Mouse (Mus musculus): ENCODE measurements at regions not wholly inside any gene's neighbourhood (a gene's known extent, or its start where the extent isn't known, plus 50 kb on each side); places are given as distances from the start of the nearest gene placed in this dataset.
A peak's percentile ranks its signal among the peaks of the same experiment; 100 is the strongest.

- ChIA-PET CTCF (interaction anchor here (0.7 to 1.0 kb wide), 2 partner anchors 12 to 13 kb away, joined by 3 read pairs; no protein-coding TSS in a partner anchor), POLR2A (interaction anchor here (1.0 kb wide), 1 partner anchor 23 kb away, joined by 3 read pairs; no protein-coding TSS in a partner anchor)
- TF ChIP-seq CTCF (IDR thresholded peaks at IDR 0.05) = no peak
- in situ Hi-C loops (cut with MboI; ENCODE audit: low pct_unique_long_range_greater_than_20kb) = no loop called here
- ATAC-seq (no peak), DNase-seq (ENCODE audit: low read depth, low spot score) (no peak)
- H3K27me3 ChIP-seq = peaks cover 4% of the 10 kb centered on the region
These were observed 194.9 kb upstream of the Snx7 start for GRCm38 (mm10) chr3:118063679-118064078.

GRCm38 (mm10) chr3:118062569-118062968 is 193.8 kb upstream of the Snx7 start:
- CTCF ChIA-PET = no interaction called here

GRCm38 (mm10) chr3:118047016-118047415 is 178.3 kb upstream of the Snx7 start:
- H3K27me3 ChIP-seq = peaks cover 11% of the 10 kb centered on the region
- in situ Hi-C loops (cut with MboI; ENCODE audit: low pct_unique_long_range_greater_than_20kb) = no loop called here
- TF ChIP-seq CTCF (IDR thresholded peaks at IDR 0.05) = no peak
- ATAC-seq (no peak), DNase-seq (ENCODE audit: low read depth, low spot score) (no peak)
- CTCF ChIA-PET = interaction anchor here (1.8 kb wide), 1 partner anchor 9 kb away, joined by 6 read pairs; no protein-coding TSS in a partner anchor
- POLR2A ChIA-PET = no interaction called here

More at GRCm38 (mm10) chr3:118062569-118062968, 193.8 kb upstream of the Snx7 start:
- POLR2A ChIA-PET = no interaction called here
- ATAC-seq (no peak), DNase-seq (ENCODE audit: low read depth, low spot score) (no peak)
- in situ Hi-C loops (cut with MboI; ENCODE audit: low pct_unique_long_range_greater_than_20kb) = no loop called here
- TF ChIP-seq CTCF (IDR thresholded peaks at IDR 0.05) = no peak
- H3K27me3 ChIP-seq = peaks cover 4% of the 10 kb centered on the region

- in situ Hi-C loops (cut with MboI; ENCODE audit: low pct_unique_long_range_greater_than_20kb) = no loop called here
- H3K27me3 ChIP-seq = peaks cover 11% of the 10 kb centered on the region
- ATAC-seq (no peak), DNase-seq (ENCODE audit: low read depth, low spot score) (no peak)
- ChIA-PET POLR2A (no interaction called here), CTCF (interaction anchor here (1.8 kb wide), 1 partner anchor 9 kb away, joined by 6 read pairs; no protein-coding TSS in a partner anchor)
- TF ChIP-seq CTCF (IDR thresholded peaks at IDR 0.05) = no peak
These were observed 177.8 kb upstream of the Snx7 start for GRCm38 (mm10) chr3:118046536-118046935.

- ChIA-PET POLR2A (no interaction called here), CTCF (no interaction called here)
- in situ Hi-C loops (cut with MboI; ENCODE audit: low pct_unique_long_range_greater_than_20kb) = no loop called here
- TF ChIP-seq CTCF (IDR thresholded peaks at IDR 0.05) = no peak
- DNase-seq (ENCODE audit: low read depth, low spot score) = no peak
- ATAC-seq = no peak
- H3K27me3 ChIP-seq = peaks cover 4% of the 10 kb centered on the region
These were observed 167.8 kb upstream of the Snx7 start for GRCm38 (mm10) chr3:118036501-118036900.

- CTCF ChIA-PET = no interaction called here
- H3K27me3 ChIP-seq = peaks cover 60% of the 10 kb centered on the region
- no peak for TF ChIP-seq CTCF (IDR thresholded peaks at IDR 0.05)
These were observed 126.7 kb upstream of the Snx7 start for GRCm38 (mm10) chr3:117995401-117995800.

GRCm38 (mm10) chr3:117994110-117994509 is 125.4 kb upstream of the Snx7 start:
- ChIA-PET CTCF (interaction anchor here (1.0 kb wide), 1 partner anchor 15 kb away, joined by 3 read pairs; no protein-coding TSS in a partner anchor), POLR2A (no interaction called here)
- H3K27me3 ChIP-seq = peaks cover 57% of the 10 kb centered on the region
- no peak for ATAC-seq
- in situ Hi-C loops (cut with MboI; ENCODE audit: low pct_unique_long_range_greater_than_20kb) = no loop called here
- no peak for DNase-seq (ENCODE audit: low read depth, low spot score)
- no peak for TF ChIP-seq CTCF (IDR thresholded peaks at IDR 0.05)

More at GRCm38 (mm10) chr3:117995401-117995800, 126.7 kb upstream of the Snx7 start:
- POLR2A ChIA-PET = no interaction called here
- ATAC-seq = no peak
- DNase-seq (ENCODE audit: low read depth, low spot score) = no peak
- in situ Hi-C loops (cut with MboI; ENCODE audit: low pct_unique_long_range_greater_than_20kb) = no loop called here

- ATAC-seq (no peak), DNase-seq (ENCODE audit: low read depth, low spot score) (no peak)
- in situ Hi-C loops (cut with MboI; ENCODE audit: low pct_unique_long_range_greater_than_20kb) = no loop called here
- peaks cover 39% of the 10 kb centered on the region for H3K27me3 ChIP-seq
- no peak for TF ChIP-seq CTCF (IDR thresholded peaks at IDR 0.05)
- ChIA-PET CTCF (no interaction called here), POLR2A (no interaction called here)
These were observed 121.8 kb upstream of the Snx7 start for GRCm38 (mm10) chr3:117990561-117990960.

GRCm38 (mm10) chr3:117988443-117988842 is 119.7 kb upstream of the Snx7 start:
- in situ Hi-C loops (cut with MboI; ENCODE audit: low pct_unique_long_range_greater_than_20kb) = no loop called here
- CTCF ChIA-PET = no interaction called here
- POLR2A ChIA-PET = interaction anchor here (0.7 kb wide), 1 partner anchor 80 kb away, joined by 3 read pairs; no protein-coding TSS in a partner anchor
- ATAC-seq (no peak), DNase-seq (ENCODE audit: low read depth, low spot score) (no peak)
- peaks cover 19% of the 10 kb centered on the region for H3K27me3 ChIP-seq
- no peak for TF ChIP-seq CTCF (IDR thresholded peaks at IDR 0.05)

GRCm38 (mm10) chr3:117975638-117976037 is 106.9 kb upstream of the Snx7 start:
- CTCF ChIA-PET = interaction anchor here (0.9 to 1.0 kb wide), 3 partner anchors 8 to 11 kb away, joined by 3 to 5 read pairs (median 3); no protein-coding TSS in a partner anchor
- H3K27me3 ChIP-seq = peaks cover 23% of the 10 kb centered on the region
- no peak for DNase-seq (ENCODE audit: low read depth, low spot score)
- in situ Hi-C loops (cut with MboI; ENCODE audit: low pct_unique_long_range_greater_than_20kb) = no loop called here
- no peak for TF ChIP-seq CTCF (IDR thresholded peaks at IDR 0.05)
- POLR2A ChIA-PET = no interaction called here
- ATAC-seq = no peak

- ChIA-PET POLR2A (no interaction called here), CTCF (no interaction called here)
- peaks cover 14% of the 10 kb centered on the region for H3K27me3 ChIP-seq
- no peak for TF ChIP-seq CTCF (IDR thresholded peaks at IDR 0.05)
- ATAC-seq = no peak
- DNase-seq (ENCODE audit: low read depth, low spot score) = no peak
- in situ Hi-C loops (cut with MboI; ENCODE audit: low pct_unique_long_range_greater_than_20kb) = no loop called here
These were observed 100.1 kb upstream of the Snx7 start for GRCm38 (mm10) chr3:117968805-117969204.

GRCm38 (mm10) chr3:117938426-117938825 is 69.7 kb upstream of the Snx7 start:
- TF ChIP-seq CTCF (IDR thresholded peaks at IDR 0.05) = no peak
- peak; percentile 71 for ATAC-seq
- in situ Hi-C loops (cut with MboI; ENCODE audit: low pct_unique_long_range_greater_than_20kb) = no loop called here
- POLR2A ChIA-PET = no interaction called here
- CTCF ChIA-PET = no interaction called here
- peak; percentile 25 for DNase-seq (ENCODE audit: low read depth, low spot score)
- no peaks in the 10 kb centered on the region for H3K27me3 ChIP-seq
